Mouse (Mus musculus) forebrain, embryonic 15.5 days (tissue): Measurements from ENCODE around the gene Htr5b. TPM values are rescaled to one million over a fixed set of nuclear protein-coding genes. Genes with fewer than 3 reads are reported as not detected.

ENCODE experiments used
- ATAC-seq: fragments of 200-750 bp; cut with Nextera tagmentation; replicated peaks from 2 replicates; pipeline ENCODE4 v1.8.0; 2017; ENCODE audit warnings: mild to moderate bottlenecking, moderate TSS enrichment, moderate library complexity
- H3K27ac ChIP-seq: fragments of 300-500 bp; sonication (generic); replicated peaks from 2 replicates; pipeline ENCODE4 v1.5.1; 2015; ENCODE audit warnings: mild to moderate bottlenecking, inconsistent platforms
- H3K27me3 ChIP-seq: fragments of 300-500 bp; sonication (generic); 2 replicates; pipeline ENCODE4 v1.6.1; 2015; ENCODE audit warnings: inconsistent platforms
- H3K36me3 ChIP-seq: fragments of 300-500 bp; sonication (generic); 2 replicates; pipeline ENCODE4 v1.6.1; 2015; ENCODE audit warnings: mild to moderate bottlenecking, inconsistent platforms
- H3K4me1 ChIP-seq: fragments of 300-500 bp; sonication (generic); 2 replicates; pipeline ENCODE4 v1.6.1; 2015; ENCODE audit warnings: inconsistent platforms
- H3K4me2 ChIP-seq: fragments of 300-500 bp; sonication (generic); replicated peaks from 2 replicates; pipeline ENCODE4 v1.6.1; 2015; ENCODE audit warnings: mild to moderate bottlenecking, inconsistent platforms
- H3K4me3 ChIP-seq: fragments of 300-500 bp; sonication (generic); 2 replicates; pipeline ENCODE4 v1.5.1; 2015; ENCODE audit warnings: mild to moderate bottlenecking, inconsistent platforms
- H3K9ac ChIP-seq: fragments of 300-500 bp; sonication (generic); replicated peaks from 2 replicates; pipeline ENCODE4 v1.6.1; 2015; ENCODE audit warnings: mild to moderate bottlenecking, inconsistent platforms
- H3K9me3 ChIP-seq: fragments of 300-500 bp; sonication (generic); 2 replicates; pipeline ENCODE4 v1.6.1; 2016; ENCODE audit warnings: inconsistent platforms
- WGBS: fragments of 180-500 bp; shearing (Covaris S2); methylation state at CpG from one replicate; pipeline ENCODE4 v1.1.7; 2015; ENCODE audit warnings: mixed read lengths; 5-methylcytosine and 5-hydroxymethylcytosine counted together
- polyA plus RNA-seq: library from polyadenylated mRNA; unstranded; fragments of >200 nt; fragmentation: Nextera tagmentation; extraction: Ambion mirVana; gene quantifications from 2 replicates; pipeline ENCODE4 v1.2.1, GENCODE M21; 2015

The Htr5b gene
- polyA plus RNA-seq, 1 experiment from 2014 or later, result 0.39 TPM

DNA sequence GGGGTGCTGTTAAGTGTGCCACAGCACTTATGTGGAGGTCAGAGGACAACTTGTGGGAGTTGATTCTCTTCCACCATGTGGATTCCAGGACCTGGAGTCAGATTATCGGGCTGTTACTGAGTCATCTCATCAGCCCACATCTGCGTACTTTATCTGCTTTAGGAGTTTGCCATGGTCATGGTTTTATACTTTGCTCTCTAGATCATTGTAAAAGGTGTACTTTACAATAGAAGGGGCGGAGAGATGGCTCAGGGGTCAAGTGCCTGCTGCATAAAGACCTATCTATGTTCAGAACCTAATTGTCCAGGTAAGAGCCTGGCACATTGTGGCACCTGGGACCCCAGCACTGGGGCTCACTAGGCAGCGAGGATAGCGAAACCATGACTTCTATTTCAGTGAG lies 48.9 kb downstream of the Htr5b start:
- no peaks in the 10 kb centered on the region for H3K27me3 ChIP-seq
- peaks cover 30% of the 10 kb centered on the region for H3K36me3 ChIP-seq
- no peak overlapping the region for H3K4me3 ChIP-seq
- no peak for ATAC-seq
- 95% methylated on average over 5 of the region's 5 CpGs for WGBS
- no peaks in the 10 kb centered on the region for H3K9me3 ChIP-seq
- H3K9ac ChIP-seq, result no peak overlapping the region
- H3K4me2 ChIP-seq, result no peak overlapping the region
- H3K27ac ChIP-seq, result no peak overlapping the region
- H3K4me1 ChIP-seq, result no peaks in the 10 kb centered on the region; the same call in 1 of the 2 replicates

DNA sequence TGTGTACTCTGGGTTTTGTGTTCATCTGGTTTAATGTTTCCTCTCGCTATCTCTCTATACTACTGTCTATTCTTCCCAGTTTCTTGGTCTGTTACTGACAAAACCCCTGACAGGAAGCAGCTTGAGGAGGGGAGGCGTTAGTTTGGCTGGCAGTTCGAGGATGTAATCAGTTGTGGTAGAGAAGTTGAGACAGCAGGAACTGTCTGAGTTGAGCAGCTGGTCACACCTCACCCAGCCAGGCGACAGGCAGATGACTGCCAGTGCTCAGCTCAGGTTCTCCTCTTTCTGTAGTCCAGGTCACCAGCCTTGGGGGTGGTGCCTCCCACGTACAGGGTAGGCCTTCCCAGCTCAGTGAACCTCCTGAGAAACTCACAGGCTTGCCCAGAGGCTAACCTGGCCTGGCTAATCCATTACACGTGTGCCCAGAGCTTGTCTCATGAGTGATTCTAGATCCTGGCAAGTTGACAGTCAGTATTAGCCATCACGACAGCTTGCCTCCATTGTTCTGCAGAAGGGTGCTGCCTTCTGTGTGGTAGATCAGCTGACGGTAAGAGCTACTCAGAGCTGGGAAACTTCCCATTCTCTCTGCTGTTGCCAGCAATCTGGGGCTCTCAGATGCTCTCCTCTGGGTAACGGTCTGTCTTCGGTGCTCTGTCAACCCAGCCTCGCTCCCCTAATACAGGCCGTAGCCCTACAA lies 49.8 kb downstream of the Htr5b start:
- WGBS, result 69% methylated on average over 12 of the region's 12 CpGs
- peak overlapping the region; percentile 68 for H3K27ac ChIP-seq

GRCm38 (mm10) chr1:121477716-121478115 lies 50.5 kb downstream of the Htr5b start:
- no peak for ATAC-seq
- H3K4me2 ChIP-seq, result no peak overlapping the region
- WGBS, result 93% methylated on average over 5 of the region's 5 CpGs
- peak overlapping the region; percentile 46; the same call in 1 of the 2 replicates for H3K27ac ChIP-seq
- H3K9me3 ChIP-seq, result no peaks in the 10 kb centered on the region
- no peaks in the 10 kb centered on the region; the same call in 1 of the 2 replicates for H3K4me1 ChIP-seq
- H3K27me3 ChIP-seq, result no peaks in the 10 kb centered on the region
- no peak overlapping the region for H3K9ac ChIP-seq
- no peak overlapping the region for H3K4me3 ChIP-seq
- peaks cover 23% of the 10 kb centered on the region for H3K36me3 ChIP-seq

More for the DNA sequence above, 49.8 kb downstream of the Htr5b start:
- Histone ChIP-seq H3K9me3 (no peaks in the 10 kb centered on the region), H3K9ac (no peak overlapping the region), H3K36me3 (peaks cover 30% of the 10 kb centered on the region), H3K27me3 (no peaks in the 10 kb centered on the region), H3K4me1 (no peaks in the 10 kb centered on the region; the same call in 1 of the 2 replicates), H3K4me3 (no peak overlapping the region), H3K4me2 (no peak overlapping the region)
- peak; percentile 88 for ATAC-seq

GRCm38 (mm10) chr1:121471503-121471902 lies 56.8 kb downstream of the Htr5b start:
- no peak overlapping the region for H3K9ac ChIP-seq
- H3K27ac ChIP-seq, result no peak overlapping the region
- WGBS, result 74% methylated on average over 5 of the region's 5 CpGs
- H3K36me3 ChIP-seq, result peaks cover 12% of the 10 kb centered on the region
- ATAC-seq, result no peak
- H3K9me3 ChIP-seq, result no peaks in the 10 kb centered on the region
- H3K4me1 ChIP-seq, result no peaks in the 10 kb centered on the region
- no peaks in the 10 kb centered on the region for H3K27me3 ChIP-seq
- H3K4me2 ChIP-seq, result no peak overlapping the region
- no peak overlapping the region for H3K4me3 ChIP-seq

- no peaks in the 10 kb centered on the region for H3K4me1 ChIP-seq
- no peaks in the 10 kb centered on the region for H3K9me3 ChIP-seq
- H3K4me2 ChIP-seq, result no peak overlapping the region
- H3K4me3 ChIP-seq, result no peak overlapping the region
- peaks cover 16% of the 10 kb centered on the region for H3K36me3 ChIP-seq
- H3K9ac ChIP-seq, result no peak overlapping the region
- no peak overlapping the region for H3K27ac ChIP-seq
- no peak for ATAC-seq
- no peaks in the 10 kb centered on the region for H3K27me3 ChIP-seq
- WGBS, result 67% methylated on average over 2 of the region's 2 CpGs
These were observed 60.0 kb downstream of the Htr5b start for GRCm38 (mm10) chr1:121468271-121468670.

DNA sequence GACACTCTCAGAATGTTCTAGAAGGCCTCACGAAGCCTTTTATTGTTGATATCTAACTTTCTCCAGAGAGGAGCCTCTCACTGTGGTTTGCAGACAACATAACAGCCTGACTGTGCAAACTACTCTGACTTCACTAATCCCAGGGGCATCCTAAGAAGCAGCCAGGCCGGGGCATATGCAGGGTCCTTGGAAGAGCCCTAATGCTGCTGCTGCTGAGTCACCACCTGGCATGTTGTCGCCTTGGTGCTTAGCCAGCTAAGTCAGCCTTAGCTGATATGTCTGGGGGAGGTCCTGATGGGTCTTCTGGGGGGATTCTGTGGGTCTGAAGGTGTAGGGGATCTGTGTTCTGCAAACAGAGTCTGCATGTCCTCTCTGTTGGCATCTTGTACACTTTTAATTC lies 62.0 kb downstream of the Htr5b start:
- no peaks in the 10 kb centered on the region for H3K27me3 ChIP-seq
- no peak overlapping the region for H3K27ac ChIP-seq
- H3K36me3 ChIP-seq, result peaks cover 25% of the 10 kb centered on the region
- no peak overlapping the region for H3K4me3 ChIP-seq
- H3K4me1 ChIP-seq, result no peaks in the 10 kb centered on the region
- no peak overlapping the region for H3K4me2 ChIP-seq
- H3K9ac ChIP-seq, result no peak overlapping the region
- ATAC-seq, result no peak
- H3K9me3 ChIP-seq, result no peaks in the 10 kb centered on the region
- 83% methylated on average over 3 of the region's 3 CpGs for WGBS

GRCm38 (mm10) chr1:121463806-121464205 lies 64.5 kb downstream of the Htr5b start:
- no peak for ATAC-seq
- WGBS, result 96% methylated on average over 7 of the region's 7 CpGs

GRCm38 (mm10) chr1:121462643-121463042 lies 65.6 kb downstream of the Htr5b start:
- Histone ChIP-seq H3K4me3 (no peak overlapping the region), H3K4me2 (no peak overlapping the region), H3K27me3 (no peaks in the 10 kb centered on the region), H3K36me3 (peaks cover 23% of the 10 kb centered on the region), H3K27ac (no peak overlapping the region), H3K9ac (no peak overlapping the region), H3K4me1 (no peaks in the 10 kb centered on the region), H3K9me3 (no peaks in the 10 kb centered on the region)
- ATAC-seq, result no peak
- WGBS, result 93% methylated on average over 1 of the region's 1 CpGs

More at GRCm38 (mm10) chr1:121463806-121464205, 64.5 kb downstream of the Htr5b start:
- no peaks in the 10 kb centered on the region for H3K9me3 ChIP-seq
- no peak overlapping the region for H3K4me2 ChIP-seq
- no peak overlapping the region for H3K4me3 ChIP-seq
- no peak overlapping the region for H3K9ac ChIP-seq
- H3K27me3 ChIP-seq, result no peaks in the 10 kb centered on the region
- no peak overlapping the region for H3K27ac ChIP-seq
- no peaks in the 10 kb centered on the region for H3K4me1 ChIP-seq
- peaks cover 20% of the 10 kb centered on the region for H3K36me3 ChIP-seq

DNA sequence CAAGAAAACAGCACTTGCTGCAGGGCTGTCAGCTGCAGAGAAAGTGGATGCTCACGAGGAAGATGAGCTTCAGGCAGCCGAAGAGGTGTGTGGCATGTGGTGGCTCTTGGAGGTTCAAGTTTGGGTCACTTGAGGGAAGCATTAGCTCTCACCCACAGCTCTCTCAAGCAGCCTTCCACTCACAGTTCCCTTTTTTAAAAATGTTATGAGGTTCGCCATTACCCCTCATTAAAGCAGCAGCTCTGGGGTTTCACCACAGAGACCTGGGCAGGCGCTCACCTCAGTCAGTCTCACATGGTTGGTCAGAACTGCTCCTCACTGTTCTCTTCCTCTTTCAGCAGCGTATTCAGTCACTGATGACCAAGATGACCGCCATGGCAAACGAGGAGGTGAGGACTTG lies 66.4 kb downstream of the Htr5b start:
- Histone ChIP-seq H3K27ac (no peak overlapping the region), H3K4me3 (no peak overlapping the region), H3K4me2 (no peak overlapping the region), H3K9me3 (no peaks in the 10 kb centered on the region), H3K36me3 (peaks cover 24% of the 10 kb centered on the region), H3K9ac (no peak overlapping the region), H3K27me3 (no peaks in the 10 kb centered on the region), H3K4me1 (no peaks in the 10 kb centered on the region)
- ATAC-seq, result no peak
- 88% methylated on average over 7 of the region's 7 CpGs for WGBS

DNA sequence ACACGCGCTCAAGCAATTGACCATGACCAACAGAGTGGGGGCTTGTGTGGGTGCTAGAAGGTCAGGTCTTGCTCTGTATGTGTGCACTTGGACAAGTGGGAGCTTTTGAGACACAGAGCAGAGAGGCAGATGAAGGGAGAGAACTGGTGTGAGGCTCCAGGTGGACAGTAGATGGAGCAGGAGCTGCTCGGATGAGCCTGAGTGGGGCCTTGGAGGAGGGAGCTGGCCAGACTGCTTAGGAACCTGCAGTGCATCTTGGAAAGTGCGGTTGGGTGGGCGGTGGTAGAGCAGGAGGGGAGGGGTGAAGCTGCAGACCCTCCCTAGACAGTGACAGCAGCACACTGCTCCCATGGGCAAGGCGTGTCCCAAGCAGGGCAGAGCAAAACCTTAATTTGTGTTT lies 68.2 kb downstream of the Htr5b start:
- Histone ChIP-seq H3K27me3 (no peaks in the 10 kb centered on the region), H3K4me2 (no peak overlapping the region), H3K9ac (no peak overlapping the region), H3K27ac (no peak overlapping the region), H3K36me3 (peaks cover 19% of the 10 kb centered on the region), H3K9me3 (no peaks in the 10 kb centered on the region), H3K4me1 (no peaks in the 10 kb centered on the region), H3K4me3 (no peak overlapping the region)
- WGBS, result 64% methylated on average over 6 of the region's 6 CpGs
- ATAC-seq, result peak; percentile 19; the same call in 1 of the 2 replicates

Other genes starting within 250 kb of the Htr5b start
- gene Insig2, start 195.9 kb downstream of the Htr5b start, polyA plus RNA-seq, result 40.5 and 44.4 TPM in 2 replicates
- 11.5 and 12.9 TPM in 2 replicates for gene Ccdc93, start 97.4 kb downstream of the Htr5b start, polyA plus RNA-seq
- gene Ddx18, start 39.5 kb upstream of the Htr5b start, polyA plus RNA-seq, result 51.0 and 53.7 TPM in 2 replicates